Mouse (Mus musculus): ENCODE measurements around the gene Narfl.
A peak's percentile ranks its signal among the peaks of the same experiment; 100 is the strongest.

Narfl gene

DNA sequence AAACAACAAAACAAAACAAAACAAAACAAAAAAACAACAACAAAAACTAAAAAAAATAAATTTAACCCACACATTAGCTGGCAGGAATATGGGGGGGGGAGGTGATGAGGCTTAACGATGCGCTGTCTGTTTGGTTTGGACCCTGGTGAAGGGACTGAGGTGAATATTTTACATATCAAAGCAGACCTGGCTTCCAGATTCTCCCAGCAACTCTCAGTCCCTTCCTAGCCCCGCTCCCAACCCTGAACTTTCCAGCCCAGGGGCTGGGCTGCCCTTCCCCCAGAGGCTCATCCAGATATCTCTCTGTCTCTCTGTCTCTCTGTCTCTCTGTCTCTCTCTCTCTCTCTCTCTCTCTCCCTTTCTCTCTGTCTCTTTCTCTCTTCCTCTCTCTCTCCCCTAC, 11.0 kb upstream of the Narfl start:
- no peak for DNase-seq (ENCODE audit: low read depth, low spot score)

DNA sequence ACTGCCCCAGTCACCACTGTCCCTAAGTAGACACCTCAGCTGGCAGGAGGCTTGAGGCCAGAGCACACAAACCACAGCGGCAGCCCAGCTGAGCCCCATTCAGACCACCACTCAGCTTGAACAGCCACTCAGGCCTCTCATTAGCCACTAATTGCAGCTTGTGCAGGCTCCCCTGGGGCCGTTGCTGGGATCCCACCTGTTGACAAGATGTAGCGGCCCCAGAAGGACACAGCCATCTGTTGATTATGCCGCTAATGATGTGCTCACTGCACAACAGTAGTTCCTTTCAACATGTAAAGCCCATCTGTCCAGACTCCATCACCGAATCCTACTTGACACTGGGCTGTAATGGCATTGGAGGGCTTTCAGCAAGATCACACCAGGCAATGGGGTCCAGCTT, 7.7 kb upstream of the Narfl start:
- DNase-seq (ENCODE audit: low read depth, low spot score): no peak

DNA sequence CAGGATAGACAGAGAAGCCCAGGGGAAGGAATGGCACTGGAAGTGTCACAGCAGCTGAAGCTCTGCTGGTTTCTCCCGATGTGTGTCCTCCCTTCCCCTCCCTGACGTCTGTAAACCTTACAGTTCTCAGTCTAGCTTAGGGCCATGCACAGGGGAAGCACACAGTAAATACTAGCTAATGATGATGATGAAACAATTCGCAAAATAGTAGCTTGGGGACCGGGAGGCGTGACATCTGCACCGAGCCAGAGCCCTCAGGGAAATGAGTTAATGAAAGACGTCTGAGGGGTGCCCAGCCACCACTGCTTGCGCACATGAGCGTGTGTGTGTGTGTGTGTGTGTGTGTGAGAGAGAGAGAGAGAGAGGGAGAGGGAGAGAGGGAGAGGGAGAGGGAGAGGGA, 4.2 kb upstream of the Narfl start:
- no peak for DNase-seq (ENCODE audit: low read depth, low spot score)

DNA sequence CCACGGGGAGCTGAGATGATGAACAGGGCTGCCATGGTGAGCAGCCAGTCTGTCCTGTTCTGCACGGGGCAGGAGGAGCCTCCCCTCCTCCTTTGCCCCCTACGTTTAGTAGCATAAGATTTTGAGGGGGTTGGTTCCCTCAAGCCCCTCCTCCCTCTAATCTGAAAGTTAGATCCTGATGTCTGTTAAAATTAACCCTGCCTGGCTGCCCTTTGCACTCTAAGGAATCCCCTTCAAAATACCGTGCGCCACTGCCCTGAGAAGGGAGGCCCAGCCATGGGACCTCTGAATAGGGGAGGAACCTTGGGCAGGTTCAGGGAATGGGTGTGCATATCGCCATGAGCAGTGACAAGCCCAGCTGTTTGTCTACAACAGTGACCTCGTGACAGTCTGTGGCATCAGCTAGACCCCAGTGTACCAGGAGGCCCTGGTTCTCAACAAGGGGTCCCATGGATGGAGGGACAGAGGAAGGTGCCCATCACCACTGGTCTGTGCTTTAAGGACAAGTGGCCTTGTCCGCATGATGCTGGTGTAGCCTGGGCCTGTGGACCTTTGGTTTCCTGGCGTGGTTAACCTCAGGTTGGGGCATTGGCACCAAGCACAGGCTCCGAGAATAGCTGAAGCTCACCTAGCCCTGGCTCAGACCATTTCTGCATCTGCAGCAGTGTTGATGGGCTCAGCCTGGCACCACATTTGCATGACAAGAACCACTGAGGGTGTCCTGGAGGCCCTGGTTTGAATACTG, 1.9 kb downstream of the Narfl start:
- DNase-seq (ENCODE audit: low read depth, low spot score): no peak

DNA sequence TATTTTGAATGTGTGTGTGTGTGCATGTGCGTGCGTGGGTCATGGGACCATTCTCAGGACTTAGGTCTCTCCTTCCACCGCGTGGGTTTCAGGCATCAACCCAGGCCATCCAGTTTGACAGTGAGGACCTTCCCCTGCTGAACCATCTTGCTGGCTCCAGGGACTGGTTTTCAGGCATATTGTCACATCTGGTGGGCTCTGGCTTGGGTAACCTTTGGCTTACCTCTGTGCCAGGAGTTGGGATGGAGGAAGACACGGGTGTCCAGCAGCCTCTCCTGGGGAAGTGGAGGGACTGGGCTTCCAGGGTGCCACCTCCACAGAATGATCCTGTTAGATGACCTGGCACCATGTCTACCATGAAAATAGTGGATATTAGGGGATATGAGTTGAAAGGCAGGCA, 4.4 kb downstream of the Narfl start:
- DNase-seq (ENCODE audit: low read depth, low spot score): no peak

DNA sequence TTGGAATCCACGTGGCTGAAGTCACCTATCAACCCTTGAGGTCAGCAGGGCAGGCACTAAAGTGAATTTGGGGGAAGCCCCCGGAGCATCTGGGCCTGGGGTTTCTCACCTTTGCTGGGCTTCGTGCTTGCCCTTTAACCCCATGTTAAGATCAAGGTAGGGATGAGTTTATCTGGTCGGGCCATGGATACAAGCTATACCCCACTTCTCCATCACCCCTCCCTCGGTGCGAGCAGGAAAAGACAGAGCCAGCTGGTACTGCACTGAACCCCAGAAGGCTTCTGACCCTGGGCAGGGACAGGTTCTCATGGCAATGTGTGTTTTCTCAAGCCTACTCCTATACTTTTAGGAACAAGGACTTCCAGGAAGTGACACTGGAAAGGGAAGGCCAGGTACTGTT, 7.8 kb downstream of the Narfl start:
- no peak for DNase-seq (ENCODE audit: low read depth, low spot score)

DNA sequence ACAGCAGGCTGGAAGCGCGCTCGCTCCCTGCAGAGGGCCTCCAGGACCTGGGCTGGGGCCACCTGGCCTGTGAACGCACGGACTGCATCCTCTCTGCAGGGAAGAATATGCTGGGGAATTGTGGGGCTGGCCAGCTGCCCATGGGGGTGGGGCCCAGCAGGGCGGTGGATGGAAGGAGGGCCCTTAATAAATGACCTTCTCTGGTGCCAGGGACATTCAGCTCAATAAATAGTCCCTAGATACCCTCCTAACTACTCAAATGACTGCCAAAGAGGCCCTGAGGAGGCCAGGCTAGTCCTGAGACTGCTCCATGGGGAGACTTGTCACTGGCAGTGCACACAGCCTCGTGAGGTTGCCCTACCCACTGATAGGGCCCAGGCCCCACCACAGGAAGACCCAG, 9.5 kb downstream of the Narfl start:
- DNase-seq (ENCODE audit: low read depth, low spot score): no peak

DNA sequence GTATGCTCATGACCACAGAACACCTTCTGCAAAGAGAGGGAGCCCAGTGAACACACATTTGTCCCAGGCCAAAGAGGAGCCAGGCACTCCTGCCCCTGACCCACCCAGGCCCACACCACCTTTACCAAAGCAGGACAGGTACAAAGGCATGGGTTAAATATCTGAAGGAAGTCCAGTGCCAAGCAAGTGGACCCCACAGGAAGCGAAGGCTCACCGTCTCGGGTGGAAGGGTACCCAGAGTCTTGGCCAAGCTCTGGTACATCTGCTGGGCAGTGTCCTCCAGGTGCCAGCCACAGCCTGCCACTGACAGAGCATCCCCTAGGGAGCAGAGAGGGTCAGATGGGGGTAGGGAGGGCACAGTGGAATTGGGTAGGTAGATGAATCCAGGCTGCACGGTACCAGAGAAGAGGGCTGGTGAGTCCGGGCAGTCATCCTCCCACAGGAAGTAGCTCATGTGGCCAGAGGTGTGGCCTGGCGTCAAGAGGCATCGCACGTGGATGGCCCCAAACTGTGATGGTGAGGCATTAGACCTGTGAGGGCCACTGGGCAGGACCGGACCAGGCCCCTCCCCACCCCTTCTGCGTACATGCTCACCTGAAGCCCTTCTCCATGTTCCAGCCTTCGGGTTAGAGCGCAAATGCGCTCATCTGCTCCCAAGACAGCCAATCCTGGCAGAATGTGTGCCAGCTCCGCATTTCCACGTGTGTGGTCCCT, 10.4 kb downstream of the Narfl start:
- no peak for DNase-seq (ENCODE audit: low read depth, low spot score)

DNA sequence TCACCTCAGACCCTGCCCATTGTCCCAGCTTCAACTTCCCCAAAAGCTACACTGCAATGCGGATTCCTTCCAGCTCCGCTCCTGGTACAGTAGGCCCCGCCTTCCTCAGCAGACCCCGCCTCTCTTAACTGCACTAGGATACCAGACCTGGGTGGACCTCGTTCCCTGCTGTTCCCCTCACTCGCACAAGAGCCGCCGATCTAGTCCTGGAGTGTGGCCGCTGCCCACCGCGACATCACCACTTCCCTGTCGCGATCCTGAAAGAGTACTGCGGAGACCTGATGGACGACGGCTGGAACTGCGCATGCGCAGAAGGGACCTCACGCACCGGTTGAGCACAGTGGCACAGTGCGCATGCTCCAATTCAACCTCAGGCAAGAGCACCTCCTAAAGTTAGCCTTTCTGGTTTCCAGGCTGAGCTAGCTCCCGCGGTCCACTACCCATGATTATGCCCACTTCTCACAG, 11.7 kb downstream of the Narfl start, which contains the start of gene Haghl:
Gene Haghl, minus strand, starts transcription at position 393 of the 465 bp plus-strand sequence.
- DNase-seq (ENCODE audit: low read depth, low spot score): peak; percentile 93

DNA sequence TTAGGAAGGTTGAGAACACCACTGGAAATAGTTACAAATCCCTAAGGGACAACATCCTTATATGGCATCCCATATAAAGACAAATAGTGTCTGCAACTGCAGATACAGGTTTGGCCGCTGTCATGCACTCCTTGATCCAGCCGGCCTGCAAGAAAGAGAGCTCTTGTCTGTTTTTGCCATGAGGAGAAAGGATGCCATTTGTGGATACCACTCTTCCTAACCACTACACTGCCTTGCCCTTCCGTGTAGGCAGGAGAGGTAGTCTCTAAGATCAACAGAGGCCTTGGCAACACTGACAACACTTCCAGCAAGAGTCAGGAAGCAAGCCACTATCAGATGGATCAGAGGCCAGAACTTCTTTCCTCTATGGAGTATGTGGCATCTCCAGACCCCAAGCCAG, 12.7 kb downstream of the Narfl start, which contains the start of gene Ccdc78:
Gene Ccdc78, plus strand, starts transcription at position 301 of the 400 bp plus-strand sequence.
- DNase-seq (ENCODE audit: low read depth, low spot score): no peak

DNA sequence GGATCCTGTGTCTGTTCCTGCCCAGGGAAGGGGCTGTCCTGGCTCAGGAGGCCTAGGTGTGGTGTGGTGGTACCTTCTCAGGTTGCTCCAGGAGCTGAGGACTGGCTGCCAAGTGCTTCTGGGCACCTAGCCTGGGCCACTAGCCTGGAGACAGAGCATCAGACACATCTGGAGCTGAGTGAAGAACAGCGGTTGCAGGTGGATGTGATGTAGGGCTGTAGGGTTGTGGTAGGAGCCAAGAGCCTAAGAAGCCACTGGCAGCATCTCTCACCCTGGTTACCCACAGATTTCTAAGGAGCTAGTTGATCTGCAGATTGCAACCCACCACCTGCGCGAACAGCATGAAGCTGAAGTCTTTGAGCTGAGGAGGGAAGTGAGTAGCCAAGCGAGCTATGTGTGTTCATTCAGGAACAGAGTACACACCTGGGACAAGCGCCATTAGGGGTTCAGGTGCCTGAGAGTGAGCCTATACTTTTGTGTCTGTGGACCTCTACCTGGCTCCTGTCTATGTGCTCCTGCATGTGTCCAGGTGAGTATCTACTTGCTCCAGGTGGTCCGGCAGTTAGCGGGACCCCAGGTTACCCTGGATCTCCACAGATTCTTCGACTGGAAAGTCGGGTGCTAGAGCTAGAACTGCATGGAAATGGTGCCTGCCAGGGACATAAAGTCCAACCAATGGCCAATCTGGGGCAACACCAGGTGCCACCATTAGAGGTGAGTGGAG, 13.4 kb downstream of the Narfl start:
- no peak for DNase-seq (ENCODE audit: low read depth, low spot score)

DNA sequence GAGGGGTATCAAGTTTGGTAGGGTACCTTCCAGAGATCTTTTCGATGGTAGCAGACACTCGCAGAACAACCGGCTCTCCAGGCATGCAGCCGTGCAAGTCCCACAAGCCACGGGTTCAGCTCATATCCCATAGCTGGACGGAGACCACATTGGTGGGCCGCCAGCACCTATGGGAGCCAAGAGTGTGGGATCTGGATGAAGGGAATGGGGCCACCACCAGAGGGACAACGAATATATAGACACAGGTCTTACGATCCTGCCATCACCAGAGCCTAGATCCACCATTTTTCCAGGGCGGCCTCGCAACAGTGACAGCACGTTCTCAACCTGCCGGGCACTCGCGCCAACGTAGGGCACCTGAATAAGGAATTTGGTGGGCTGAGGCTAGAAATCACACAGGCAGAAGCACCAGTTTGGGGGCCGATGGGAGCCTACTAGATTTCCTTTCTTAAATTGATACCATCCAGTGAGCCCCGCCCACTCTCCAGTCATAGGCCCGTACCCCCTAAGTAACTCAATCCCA, 17.8 kb downstream of the Narfl start:
- no peak for DNase-seq (ENCODE audit: low read depth, low spot score)

DNA sequence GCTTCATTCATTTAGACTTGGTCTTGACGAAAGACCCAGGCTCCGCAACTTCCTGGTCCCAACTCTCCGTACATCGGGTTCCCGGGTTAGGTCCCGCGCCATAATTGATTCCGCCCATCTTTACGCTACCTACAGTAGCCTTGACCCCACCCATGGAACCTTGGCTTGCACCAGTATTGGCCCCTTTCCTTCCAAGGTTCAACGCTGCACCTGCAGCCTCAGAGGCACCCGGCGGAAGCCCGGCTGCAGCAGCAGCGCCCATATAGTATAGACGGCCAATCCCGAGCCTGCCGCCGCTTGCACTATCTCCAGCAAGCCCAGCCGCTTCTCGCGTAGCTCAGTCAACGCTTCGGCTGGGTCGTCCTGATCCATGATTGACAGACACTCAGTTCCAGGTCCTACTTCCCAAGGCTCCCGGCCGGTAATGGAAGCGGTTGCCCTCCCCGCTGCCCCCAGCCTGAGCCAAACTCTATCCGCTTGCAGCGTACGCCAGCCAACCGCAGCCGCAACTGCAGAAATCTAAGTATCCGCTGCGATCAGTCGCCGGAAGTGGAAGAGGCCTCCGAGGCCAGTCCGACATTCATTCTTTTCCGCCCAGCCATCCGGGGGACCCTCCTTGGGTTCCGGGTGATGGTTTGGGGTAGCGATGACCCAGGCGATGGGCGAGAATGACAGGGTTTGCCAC, 18.4 kb downstream of the Narfl start:
- DNase-seq (ENCODE audit: low read depth, low spot score): peak; percentile 83

DNA sequence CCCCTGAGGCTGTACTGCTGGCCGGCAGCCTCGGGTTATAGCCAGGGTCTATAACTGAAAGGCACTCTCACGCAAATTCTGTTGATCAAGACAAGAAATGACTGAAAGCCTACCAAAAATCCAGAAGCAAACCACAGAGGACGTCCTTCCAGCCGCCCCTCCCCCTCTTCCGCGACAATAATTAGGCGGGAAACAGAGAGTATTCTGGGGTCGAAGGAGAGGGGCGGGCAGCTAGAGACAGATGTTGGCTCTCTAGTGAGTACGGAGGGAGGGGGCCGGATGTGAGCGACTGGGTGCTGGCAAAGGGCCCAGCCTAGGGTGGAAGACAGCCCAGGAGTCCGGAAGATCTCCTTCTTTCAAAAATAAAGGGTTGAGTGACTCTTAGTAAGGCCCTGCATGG, 19.0 kb downstream of the Narfl start, which contains the start of gene Fam173a:
Gene Fam173a, minus strand, starts transcription at position 287 of the 400 bp plus-strand sequence.
- no peak for DNase-seq (ENCODE audit: low read depth, low spot score)

DNA sequence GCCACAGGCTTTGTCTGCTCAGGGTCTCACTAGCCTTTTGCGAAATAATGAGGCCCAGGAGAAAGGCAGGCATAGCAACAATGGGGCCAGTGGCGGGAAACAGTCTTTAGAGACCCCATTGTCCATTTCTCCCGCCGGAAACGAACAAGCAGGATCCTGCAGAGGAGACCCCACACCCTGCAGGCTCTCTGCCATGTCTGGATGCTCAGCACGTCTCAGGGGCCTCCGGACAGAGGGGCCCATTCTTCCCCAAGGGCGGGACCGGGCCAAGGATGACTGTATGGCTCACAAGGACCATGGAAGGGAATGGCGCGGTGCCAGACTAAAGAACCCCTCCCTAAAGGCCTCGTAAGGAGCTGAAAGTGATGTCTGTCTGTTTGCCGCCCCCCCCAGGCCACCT, 20.6 kb downstream of the Narfl start:
- no peak for DNase-seq (ENCODE audit: low read depth, low spot score)

DNA sequence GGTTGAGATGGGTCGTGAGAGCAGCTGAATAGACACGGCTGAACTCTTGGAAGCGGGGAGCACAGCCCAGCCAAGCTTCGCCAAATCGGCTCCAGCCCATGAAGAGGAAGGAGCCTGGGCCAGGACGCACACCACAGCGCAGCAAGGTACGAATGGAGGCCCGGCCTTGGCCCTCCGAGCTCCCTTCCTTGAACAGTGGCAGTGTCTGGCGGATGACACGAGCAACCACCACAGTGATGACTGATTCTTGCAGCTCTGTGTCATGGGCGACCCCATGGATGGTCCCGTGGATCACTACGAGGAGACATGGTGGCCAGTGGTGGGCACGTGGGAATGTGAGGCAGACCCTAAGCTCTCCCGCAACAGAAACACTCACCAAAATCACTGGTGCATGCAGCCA, 21.4 kb downstream of the Narfl start:
- DNase-seq (ENCODE audit: low read depth, low spot score): no peak

DNA sequence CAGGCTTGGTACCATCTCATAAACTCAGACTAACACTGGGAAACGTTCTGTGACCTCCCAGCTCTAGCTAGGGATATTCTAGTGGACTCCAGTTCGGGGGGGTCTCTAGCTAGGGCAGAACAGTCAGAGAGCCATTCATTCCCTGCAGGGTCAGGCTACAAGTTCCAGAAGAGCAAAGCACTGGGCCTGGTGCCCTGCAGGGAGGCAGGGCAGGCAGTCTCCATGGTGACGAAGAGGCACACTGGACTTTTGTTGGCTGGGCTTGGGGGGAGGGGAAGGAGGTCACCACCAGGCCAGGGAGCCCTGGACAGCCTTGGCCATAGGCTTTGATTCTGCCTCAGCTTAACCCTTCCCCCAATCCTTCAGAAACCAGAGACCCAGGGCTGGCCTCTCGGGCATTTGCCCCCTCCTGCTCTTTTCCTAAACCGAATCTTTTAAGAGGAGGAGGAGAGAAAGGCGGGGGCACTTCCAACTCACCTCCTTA, 22.1 kb downstream of the Narfl start, which contains the start of gene AC134908.4:
Gene AC134908.4, minus strand, starts transcription at position 51 of the 484 bp plus-strand sequence.
- DNase-seq (ENCODE audit: low read depth, low spot score): peak; percentile 58

DNA sequence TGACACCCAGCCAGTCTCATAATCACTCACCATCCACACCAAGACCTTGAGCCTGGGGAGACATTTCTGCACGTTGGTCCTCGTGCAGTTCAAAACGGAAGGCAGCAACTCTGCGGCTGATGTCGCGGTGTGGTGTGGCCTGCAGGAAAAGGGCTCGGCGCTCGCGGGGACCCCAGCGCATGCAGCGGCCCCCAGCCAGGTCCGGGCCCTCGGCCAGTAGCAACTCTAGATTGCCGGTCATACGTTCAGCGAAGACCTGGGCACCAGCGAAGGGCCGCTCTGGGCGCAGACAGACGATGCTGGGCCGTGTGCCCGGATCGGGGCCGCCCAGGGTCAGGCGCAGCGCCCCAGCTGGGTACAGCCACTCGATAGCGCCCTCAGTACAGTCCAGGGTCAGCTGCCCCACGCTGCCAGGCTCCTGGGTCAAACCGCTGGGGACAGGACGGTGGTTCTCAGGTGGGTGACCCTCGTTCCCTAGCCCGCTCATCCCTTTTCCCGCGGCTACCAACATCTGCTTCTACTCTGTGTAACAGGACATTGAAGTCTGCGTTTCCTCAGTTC, 22.7 kb downstream of the Narfl start:
- DNase-seq (ENCODE audit: low read depth, low spot score): no peak

DNA sequence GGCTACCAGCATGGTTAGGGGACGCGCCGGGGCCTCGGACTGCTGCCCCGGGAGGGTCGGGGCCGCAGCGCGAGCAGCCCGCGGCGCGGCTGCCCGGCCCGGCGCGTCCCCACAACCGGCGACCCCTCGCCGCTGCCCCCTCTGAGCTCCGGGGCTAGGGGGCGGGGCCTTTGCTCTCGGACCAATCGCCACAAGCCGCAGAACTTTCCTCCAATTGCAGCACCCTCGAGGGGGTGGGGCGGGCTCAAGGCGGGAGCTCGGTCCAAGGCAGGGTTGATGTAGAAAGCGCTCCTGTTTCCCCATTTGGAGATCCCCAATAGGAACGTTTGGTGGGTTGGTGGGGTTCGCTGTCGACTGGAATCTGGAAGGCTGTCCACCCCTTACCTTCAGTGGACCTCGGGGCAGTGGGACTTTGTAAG, 23.4 kb downstream of the Narfl start, which contains the start of gene Metrn:
Gene Metrn, minus strand, starts transcription at position 186 of the 419 bp plus-strand sequence.
- DNase-seq (ENCODE audit: low read depth, low spot score): no peak

DNA sequence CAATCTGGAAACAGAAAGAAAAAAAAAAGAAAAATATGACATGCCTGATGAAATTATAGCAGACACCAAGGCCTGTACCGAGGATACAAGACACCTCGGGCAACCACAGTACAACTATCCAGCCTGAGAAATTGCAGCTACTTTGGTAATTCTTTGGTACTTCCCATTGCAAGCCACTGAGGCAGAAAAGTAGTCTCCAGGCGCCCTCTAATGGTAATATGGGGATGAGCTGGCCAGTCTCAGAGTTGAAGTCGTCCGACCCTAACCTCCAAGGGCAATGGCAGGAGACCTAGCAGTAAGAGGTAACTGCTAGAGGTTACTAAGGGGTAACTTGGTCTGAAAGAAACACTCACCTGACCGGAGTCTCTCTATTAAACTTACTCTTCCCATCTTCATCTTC, 27.5 kb downstream of the Narfl start:
- no peak for DNase-seq (ENCODE audit: low read depth, low spot score)

All from telencephalon, adult 2 months (tissue).